Mouse (Mus musculus): Measurements from ENCODE around the gene Tet3. TPM values are rescaled to one million over a fixed set of nuclear protein-coding genes. Genes with fewer than 3 reads are reported as not detected.

The Tet3 gene
- polyA plus RNA-seq, 1 experiment from 2014 or later = 60.9 TPM

GRCm38 (mm10) chr6:83437802-83438201, 21.1 kb downstream of the Tet3 start:
- Histone ChIP-seq H3K36me3 (ENCODE audit: control insufficient read depth, insufficient read depth) (no peaks in the 10 kb centered on the region), H3K4me1 (replicated peaks; ENCODE audit: control insufficient read depth, insufficient read depth, low read length) (peaks cover 76% of the 10 kb centered on the region), H3K9me3 (ENCODE audit: control insufficient read depth, low read length) (no peaks in the 10 kb centered on the region), H3K4me2 (ENCODE audit: low read length) (peak overlapping the region; percentile 73), H3K27ac (ENCODE audit: low read length) (no peak overlapping the region), H3K27me3 (replicated peaks; ENCODE audit: control insufficient read depth, insufficient read depth, low read length) (no peaks in the 10 kb centered on the region), H3K9ac (replicated peaks; ENCODE audit: low read depth, low read length) (no peak overlapping the region), H3K4me3 (replicated peaks; ENCODE audit: low read length) (0 out of 2 replicates have a peak overlapping the region, but pooled peaks have one; percentile 0)
- no peak for ATAC-seq
- 15% methylated on average over 3 of the region's 3 CpGs for WGBS

- H3K36me3 ChIP-seq (ENCODE audit: control insufficient read depth, insufficient read depth) = no peaks in the 10 kb centered on the region
- H3K9me3 ChIP-seq (ENCODE audit: control insufficient read depth, low read length) = no peaks in the 10 kb centered on the region
- WGBS = 83% methylated on average over 3 of the region's 3 CpGs
- no peak overlapping the region for H3K4me3 ChIP-seq (replicated peaks; ENCODE audit: low read length)
- H3K9ac ChIP-seq (replicated peaks; ENCODE audit: low read depth, low read length) = no peak overlapping the region
- no peaks in the 10 kb centered on the region for H3K27me3 ChIP-seq (replicated peaks; ENCODE audit: control insufficient read depth, insufficient read depth, low read length)
- no peak overlapping the region for H3K27ac ChIP-seq (ENCODE audit: low read length)
- peaks cover 71% of the 10 kb centered on the region for H3K4me1 ChIP-seq (replicated peaks; ENCODE audit: control insufficient read depth, insufficient read depth, low read length)
- H3K4me2 ChIP-seq (ENCODE audit: low read length) = no peak overlapping the region
- ATAC-seq = no peak
Observed at GRCm38 (mm10) chr6:83437225-83437624, 21.7 kb downstream of the Tet3 start.

- H3K4me2 ChIP-seq (ENCODE audit: low read length) = no peak overlapping the region
- ATAC-seq = no peak
- no peaks in the 10 kb centered on the region for H3K9me3 ChIP-seq (ENCODE audit: control insufficient read depth, low read length)
- WGBS = 78% methylated on average over 4 of the region's 4 CpGs
- no peaks in the 10 kb centered on the region for H3K36me3 ChIP-seq (ENCODE audit: control insufficient read depth, insufficient read depth)
- H3K4me1 ChIP-seq (replicated peaks; ENCODE audit: control insufficient read depth, insufficient read depth, low read length) = peaks cover 70% of the 10 kb centered on the region
- no peak overlapping the region for H3K27ac ChIP-seq (ENCODE audit: low read length)
- H3K27me3 ChIP-seq (replicated peaks; ENCODE audit: control insufficient read depth, insufficient read depth, low read length) = no peaks in the 10 kb centered on the region
- no peak overlapping the region for H3K9ac ChIP-seq (replicated peaks; ENCODE audit: low read depth, low read length)
- no peak overlapping the region for H3K4me3 ChIP-seq (replicated peaks; ENCODE audit: low read length)
Observed at GRCm38 (mm10) chr6:83436547-83436946, 22.3 kb downstream of the Tet3 start.

GRCm38 (mm10) chr6:83435174-83435573, 23.7 kb downstream of the Tet3 start:
- H3K4me2 ChIP-seq (ENCODE audit: low read length) = no peak overlapping the region
- under 1% methylated on average over 5 of the region's 5 CpGs for WGBS
- H3K4me1 ChIP-seq (replicated peaks; ENCODE audit: control insufficient read depth, insufficient read depth, low read length) = peaks cover 67% of the 10 kb centered on the region
- no peak for ATAC-seq
- H3K36me3 ChIP-seq (ENCODE audit: control insufficient read depth, insufficient read depth) = no peaks in the 10 kb centered on the region
- no peaks in the 10 kb centered on the region for H3K27me3 ChIP-seq (replicated peaks; ENCODE audit: control insufficient read depth, insufficient read depth, low read length)
- H3K9ac ChIP-seq (replicated peaks; ENCODE audit: low read depth, low read length) = no peak overlapping the region
- no peaks in the 10 kb centered on the region for H3K9me3 ChIP-seq (ENCODE audit: control insufficient read depth, low read length)
- no peak overlapping the region for H3K27ac ChIP-seq (ENCODE audit: low read length)
- no peak overlapping the region for H3K4me3 ChIP-seq (replicated peaks; ENCODE audit: low read length)

DNA sequence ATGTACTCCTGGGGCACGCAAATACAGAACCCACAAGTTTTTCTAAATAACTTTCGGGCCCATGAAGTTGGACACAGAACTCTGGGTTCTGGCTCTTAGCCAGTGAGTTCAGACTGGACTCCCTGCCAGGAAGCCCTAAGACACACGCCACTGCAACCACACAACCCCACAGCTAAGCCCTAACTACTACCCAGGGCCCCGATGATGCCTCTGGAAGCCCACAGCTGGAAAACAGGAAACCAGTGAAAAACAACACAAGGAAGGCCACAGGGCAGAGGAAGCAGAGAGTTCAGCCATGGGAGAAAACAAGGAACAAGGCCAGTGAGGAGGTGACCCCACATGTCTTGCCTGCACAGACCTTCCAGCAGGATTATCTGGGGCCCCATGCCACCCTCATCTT, 25.3 kb downstream of the Tet3 start:
- 78% methylated on average over 4 of the region's 4 CpGs for WGBS

DNA sequence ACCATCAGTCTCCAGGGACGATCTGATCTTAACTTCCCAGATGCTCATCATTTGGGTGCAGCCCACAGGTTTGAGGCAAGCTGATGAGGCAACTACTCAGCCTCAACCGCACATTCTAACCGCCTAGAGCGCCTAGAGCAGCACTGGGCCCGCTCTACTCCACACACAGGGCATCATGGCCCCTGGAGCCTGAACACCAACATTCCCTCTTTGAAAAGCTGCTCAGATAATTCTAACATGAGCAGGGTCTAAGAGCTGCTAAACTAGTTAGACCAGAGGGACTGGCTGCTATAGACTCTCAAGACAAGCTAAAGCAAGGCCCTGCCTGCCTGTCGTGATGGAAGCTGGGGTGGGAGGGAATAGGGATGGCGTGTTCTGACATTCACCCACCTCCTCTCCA, 25.9 kb downstream of the Tet3 start:
- no peak overlapping the region for H3K4me2 ChIP-seq (ENCODE audit: low read length)
- 83% methylated on average over 7 of the region's 7 CpGs for WGBS
- H3K27ac ChIP-seq (ENCODE audit: low read length) = no peak overlapping the region
- ATAC-seq = no peak
- H3K4me1 ChIP-seq (replicated peaks; ENCODE audit: control insufficient read depth, insufficient read depth, low read length) = peaks cover 55% of the 10 kb centered on the region
- no peak overlapping the region for H3K9ac ChIP-seq (replicated peaks; ENCODE audit: low read depth, low read length)
- no peaks in the 10 kb centered on the region for H3K27me3 ChIP-seq (replicated peaks; ENCODE audit: control insufficient read depth, insufficient read depth, low read length)
- no peaks in the 10 kb centered on the region for H3K36me3 ChIP-seq (ENCODE audit: control insufficient read depth, insufficient read depth)
- no peaks in the 10 kb centered on the region for H3K9me3 ChIP-seq (ENCODE audit: control insufficient read depth, low read length)
- no peak overlapping the region for H3K4me3 ChIP-seq (replicated peaks; ENCODE audit: low read length)

More for the DNA sequence above, 25.3 kb downstream of the Tet3 start:
- Histone ChIP-seq H3K9ac (replicated peaks; ENCODE audit: low read depth, low read length) (no peak overlapping the region), H3K27me3 (replicated peaks; ENCODE audit: control insufficient read depth, insufficient read depth, low read length) (no peaks in the 10 kb centered on the region), H3K9me3 (ENCODE audit: control insufficient read depth, low read length) (no peaks in the 10 kb centered on the region), H3K4me2 (ENCODE audit: low read length) (no peak overlapping the region), H3K4me3 (replicated peaks; ENCODE audit: low read length) (no peak overlapping the region), H3K36me3 (ENCODE audit: control insufficient read depth, insufficient read depth) (no peaks in the 10 kb centered on the region), H3K27ac (ENCODE audit: low read length) (no peak overlapping the region), H3K4me1 (replicated peaks; ENCODE audit: control insufficient read depth, insufficient read depth, low read length) (peaks cover 55% of the 10 kb centered on the region)
- no peak for ATAC-seq

DNA sequence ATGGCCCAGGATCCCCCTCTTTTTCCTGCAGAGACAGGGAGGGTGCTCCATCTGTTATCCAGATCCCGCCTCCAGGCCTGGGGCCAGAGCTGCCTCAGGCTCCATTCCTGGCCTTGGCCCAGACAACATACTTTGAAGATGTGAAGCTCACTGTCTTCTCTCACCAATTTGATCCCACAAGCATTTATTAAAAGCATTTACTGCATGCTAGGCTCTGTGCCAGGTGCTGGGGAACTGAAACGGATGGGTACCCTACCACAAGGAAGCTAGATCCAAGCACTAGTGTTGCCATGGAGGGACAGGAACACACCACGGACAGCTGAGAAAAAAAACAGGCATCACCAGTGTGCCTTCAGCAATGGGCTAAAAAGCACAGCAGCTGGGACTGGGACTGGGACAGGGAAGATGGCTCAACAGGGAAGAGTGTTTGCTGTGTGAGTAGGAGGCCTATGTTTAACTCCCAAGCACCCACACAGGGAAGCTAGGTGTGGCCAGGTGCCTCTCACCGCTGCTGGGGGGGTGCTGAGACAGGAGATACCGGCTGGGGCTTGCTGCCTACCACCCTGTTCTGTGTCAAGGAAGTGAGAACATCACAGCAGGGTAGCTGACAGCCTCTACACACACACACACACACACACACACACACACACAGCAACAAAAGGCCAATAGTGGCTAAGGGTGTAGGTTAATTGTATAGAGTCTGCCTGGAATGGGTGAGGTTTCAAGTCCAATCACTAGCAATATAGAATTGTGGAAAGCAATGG, 30.7 kb downstream of the Tet3 start:
- Histone ChIP-seq H3K4me3 (replicated peaks; ENCODE audit: low read length) (no peak overlapping the region), H3K36me3 (ENCODE audit: control insufficient read depth, insufficient read depth) (0 out of 2 replicates have a peak, but pooled peaks cover 2% of the 10 kb centered on the region), H3K9ac (replicated peaks; ENCODE audit: low read depth, low read length) (no peak overlapping the region), H3K4me1 (replicated peaks; ENCODE audit: control insufficient read depth, insufficient read depth, low read length) (peaks cover 53% of the 10 kb centered on the region), H3K9me3 (ENCODE audit: control insufficient read depth, low read length) (no peaks in the 10 kb centered on the region), H3K4me2 (ENCODE audit: low read length) (no peak overlapping the region), H3K27ac (ENCODE audit: low read length) (peak overlapping the region; percentile 75), H3K27me3 (replicated peaks; ENCODE audit: control insufficient read depth, insufficient read depth, low read length) (no peaks in the 10 kb centered on the region)
- 34% methylated on average over 5 of the region's 5 CpGs for WGBS
- peak; percentile 56 for ATAC-seq

DNA sequence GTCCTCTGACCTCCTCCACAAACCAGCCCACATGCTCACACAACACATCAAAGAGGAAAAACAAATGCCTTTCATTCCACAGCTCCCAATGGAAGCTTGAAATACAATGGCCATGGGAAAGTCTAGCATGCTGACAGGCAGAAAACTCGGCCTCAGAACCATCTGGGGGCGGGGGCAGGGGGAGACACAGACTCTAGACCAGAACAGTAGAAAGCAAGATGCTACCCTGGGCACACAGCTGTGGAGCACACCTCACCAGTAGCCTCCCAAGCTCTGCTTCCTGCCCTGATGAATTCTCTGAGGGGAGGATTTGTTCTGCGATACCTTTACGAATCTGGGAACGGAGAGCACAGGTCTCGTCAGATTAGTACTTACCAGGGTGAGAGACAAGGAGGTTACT, 31.4 kb downstream of the Tet3 start:
- Histone ChIP-seq H3K9me3 (ENCODE audit: control insufficient read depth, low read length) (no peaks in the 10 kb centered on the region), H3K4me2 (ENCODE audit: low read length) (no peak overlapping the region), H3K27ac (ENCODE audit: low read length) (peak overlapping the region; percentile 75), H3K4me1 (replicated peaks; ENCODE audit: control insufficient read depth, insufficient read depth, low read length) (peaks cover 51% of the 10 kb centered on the region), H3K4me3 (replicated peaks; ENCODE audit: low read length) (no peak overlapping the region), H3K9ac (replicated peaks; ENCODE audit: low read depth, low read length) (no peak overlapping the region), H3K36me3 (ENCODE audit: control insufficient read depth, insufficient read depth) (0 out of 2 replicates have a peak, but pooled peaks cover 2% of the 10 kb centered on the region), H3K27me3 (replicated peaks; ENCODE audit: control insufficient read depth, insufficient read depth, low read length) (no peaks in the 10 kb centered on the region)
- 33% methylated on average over 6 of the region's 6 CpGs for WGBS
- ATAC-seq = peak; percentile 27

DNA sequence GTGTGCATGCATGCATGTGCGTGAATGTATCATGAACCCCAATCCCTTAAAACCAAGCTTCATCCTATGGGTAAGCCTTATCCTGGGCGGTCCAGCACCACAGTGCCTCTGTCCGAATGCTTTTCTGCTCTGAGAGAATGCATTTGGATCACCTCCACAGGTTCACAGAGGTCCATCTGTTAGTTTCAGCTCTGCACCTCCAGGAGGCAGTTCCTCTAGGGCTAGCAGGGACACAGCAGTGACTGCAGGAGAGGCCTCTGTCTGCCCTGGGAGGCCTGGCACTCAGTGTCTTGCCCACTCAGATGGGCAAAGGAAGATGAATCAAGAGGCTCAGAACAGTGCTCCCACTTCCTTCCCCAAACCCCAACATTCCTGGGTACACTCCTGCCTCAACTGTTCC, 32.3 kb downstream of the Tet3 start:
- no peaks in the 10 kb centered on the region for H3K9me3 ChIP-seq (ENCODE audit: control insufficient read depth, low read length)
- no peak overlapping the region for H3K27ac ChIP-seq (ENCODE audit: low read length)
- 79% methylated on average over 3 of the region's 3 CpGs for WGBS
- H3K4me3 ChIP-seq (replicated peaks; ENCODE audit: low read length) = no peak overlapping the region
- H3K36me3 ChIP-seq (ENCODE audit: control insufficient read depth, insufficient read depth) = 0 out of 2 replicates have a peak, but pooled peaks cover 2% of the 10 kb centered on the region
- H3K4me2 ChIP-seq (ENCODE audit: low read length) = no peak overlapping the region
- no peaks in the 10 kb centered on the region for H3K27me3 ChIP-seq (replicated peaks; ENCODE audit: control insufficient read depth, insufficient read depth, low read length)
- peaks cover 54% of the 10 kb centered on the region for H3K4me1 ChIP-seq (replicated peaks; ENCODE audit: control insufficient read depth, insufficient read depth, low read length)
- no peak overlapping the region for H3K9ac ChIP-seq (replicated peaks; ENCODE audit: low read depth, low read length)
- ATAC-seq = no peak

Measured in forebrain, embryonic 16.5 days (tissue).